Mouse (Mus musculus) adrenal gland, adult (tissue): ENCODE data around the gene Csrp1.

ENCODE experiments used
- DNase-seq, 2 experiments: peaks; one replicate each; pipeline ENCODE4 v3.0.0; 2022 to 2023; ENCODE audit warnings: low spot score in 1 of 2; ENCODE audit not compliant: inconsistent age in 2 of 2

Csrp1 gene

DNA sequence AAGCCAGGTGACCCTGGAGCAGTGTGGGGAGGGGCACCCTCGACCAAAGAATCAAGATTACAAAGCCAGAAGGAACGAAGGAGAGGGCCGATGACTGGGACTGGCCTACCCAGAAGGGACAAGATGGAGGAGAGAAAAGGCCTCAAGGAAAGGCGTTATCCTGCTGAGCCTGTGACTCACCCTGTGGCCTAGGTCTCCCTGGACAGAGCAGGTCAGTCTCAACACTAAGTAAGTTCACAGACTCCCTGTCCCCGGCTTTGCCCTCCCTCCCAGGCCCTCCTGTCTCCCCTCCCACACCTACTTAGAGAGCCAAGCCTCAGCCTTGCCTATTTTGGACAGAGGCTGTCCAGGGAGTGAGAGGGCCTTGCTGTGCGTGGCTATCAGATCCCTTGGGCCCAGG lies at the start of gene Csrp1:
Gene Csrp1 (plus strand): TSS at position 79 of the 400 bp plus-strand sequence.
- DNase-seq = no peak

- DNase-seq = peak; percentile 89 to 95
Observed at GRCm38 (mm10) chr1:135670397-135671130, 49.3 kb upstream of the Csrp1 start.

- peak in 1 of 2 experiments; percentile 27 for DNase-seq
Observed at GRCm38 (mm10) chr1:135671406-135671805, 48.5 kb upstream of the Csrp1 start.

DNA sequence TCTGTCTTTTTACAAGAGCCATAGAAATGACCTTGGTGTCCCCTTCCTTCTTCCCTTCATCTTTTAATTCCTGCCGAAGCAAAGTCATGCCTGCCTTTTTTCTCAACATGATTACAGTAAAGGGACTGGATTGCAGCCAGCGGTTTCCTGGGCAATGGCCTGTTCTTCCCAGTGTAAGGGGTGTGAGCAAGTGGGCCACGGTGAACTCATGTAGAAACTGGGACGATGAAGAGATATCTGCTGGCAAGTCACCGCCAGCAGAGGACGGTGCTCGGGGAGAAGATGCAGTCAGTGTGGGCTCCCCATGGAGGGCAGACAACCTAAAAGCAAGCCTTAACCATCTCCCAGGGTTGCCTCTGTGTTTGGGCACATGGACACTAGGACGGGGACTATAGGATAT lies 47.9 kb upstream of the Csrp1 start:
- peak in 1 of 2 experiments; percentile 58 for DNase-seq

DNA sequence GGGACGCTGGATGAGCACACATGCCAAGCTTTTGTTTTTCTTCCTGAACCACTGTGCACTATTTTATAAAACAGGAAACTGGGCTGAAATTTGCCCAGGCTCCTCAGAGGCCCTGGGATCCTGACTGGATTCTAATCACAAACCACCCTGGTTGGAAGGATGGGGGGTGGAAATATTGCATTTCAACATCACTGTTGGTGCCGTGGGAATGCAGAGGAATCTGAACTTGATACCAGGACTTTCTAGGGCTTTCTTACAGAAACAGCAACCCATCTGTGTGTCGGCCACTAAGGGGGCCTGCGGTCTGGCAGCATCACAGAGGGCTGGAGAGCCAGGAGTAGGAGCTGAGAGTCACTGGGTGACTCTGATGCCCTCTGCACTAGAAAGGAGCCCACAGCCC lies 47.5 kb upstream of the Csrp1 start:
- no peak for DNase-seq

GRCm38 (mm10) chr1:135673423-135673822 lies 46.4 kb upstream of the Csrp1 start:
- DNase-seq = no peak

- DNase-seq = no peak
Observed at GRCm38 (mm10) chr1:135675449-135676129, 44.3 kb upstream of the Csrp1 start.

DNA sequence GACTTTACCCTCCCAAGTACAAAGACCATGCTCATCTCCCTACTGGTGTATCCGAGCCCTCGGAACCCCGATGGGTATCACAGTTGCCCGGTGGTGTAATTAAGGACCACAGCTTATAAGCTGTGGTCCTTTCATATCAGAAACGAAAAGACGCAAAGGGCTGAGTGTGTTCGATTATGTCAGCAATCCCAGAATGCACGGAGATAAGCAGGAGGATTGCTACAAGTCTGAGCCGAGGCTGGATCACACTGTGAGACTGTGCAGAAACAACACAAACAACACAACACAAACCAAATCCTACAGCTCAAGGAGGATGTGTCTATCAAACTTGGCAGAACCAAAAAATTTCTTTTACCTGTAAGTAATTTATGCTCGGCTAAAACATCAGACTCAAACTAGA lies 43.6 kb upstream of the Csrp1 start:
- no peak for DNase-seq

DNA sequence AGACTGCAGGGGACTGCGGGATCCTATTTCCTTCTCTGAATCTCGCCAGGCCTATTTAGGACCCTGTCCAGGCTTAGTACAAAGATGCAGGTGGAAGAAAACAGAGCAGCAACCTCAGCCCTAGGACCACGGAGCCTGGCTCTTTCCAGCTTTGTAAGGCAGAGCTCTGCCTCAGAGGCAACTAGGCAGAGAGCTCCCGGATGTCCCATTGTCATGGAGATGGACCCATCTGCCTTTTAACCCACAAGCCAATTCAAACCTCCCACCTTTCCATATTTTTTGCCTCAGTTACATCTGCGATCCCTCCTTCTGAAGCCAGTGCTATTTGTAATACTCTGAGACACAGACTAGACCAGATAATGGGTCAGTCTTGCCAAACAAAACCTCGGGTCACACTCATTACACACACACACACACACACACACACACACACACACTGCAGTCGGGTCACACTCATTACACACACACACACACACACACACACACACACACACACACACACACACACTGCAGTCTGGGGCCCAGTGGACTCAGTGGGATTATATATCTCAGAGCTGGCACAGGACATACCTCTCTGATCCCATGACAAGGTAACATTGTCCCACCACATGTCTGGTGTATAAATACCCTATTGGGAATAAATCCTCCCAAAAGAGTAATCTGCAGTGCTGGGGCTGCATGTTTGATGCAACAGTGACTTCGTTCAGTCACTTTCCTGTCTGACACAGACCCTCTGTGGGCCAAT lies 42.8 kb upstream of the Csrp1 start:
- DNase-seq = no peak

DNA sequence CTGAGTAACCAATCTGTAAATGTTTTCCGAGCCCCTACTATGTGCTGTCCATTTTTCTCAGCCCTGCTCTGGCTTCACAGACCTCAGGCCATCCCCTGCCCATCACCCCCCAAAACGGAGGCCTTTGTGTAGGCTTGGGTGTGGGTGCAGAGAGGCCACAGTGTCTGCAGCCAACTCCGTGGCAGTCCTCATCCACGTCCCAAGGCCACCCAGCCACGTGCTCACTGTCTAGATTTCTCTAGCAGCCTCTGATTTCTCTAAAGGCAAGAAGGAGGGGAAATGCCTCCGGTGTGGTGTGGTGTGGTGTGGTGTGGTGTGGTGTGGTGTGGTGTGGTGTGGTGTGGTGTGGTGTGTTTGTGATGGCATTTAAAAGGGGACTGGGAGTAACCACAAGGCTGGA lies 41.7 kb upstream of the Csrp1 start:
- DNase-seq = peak in 1 of 2 experiments; percentile 60

DNA sequence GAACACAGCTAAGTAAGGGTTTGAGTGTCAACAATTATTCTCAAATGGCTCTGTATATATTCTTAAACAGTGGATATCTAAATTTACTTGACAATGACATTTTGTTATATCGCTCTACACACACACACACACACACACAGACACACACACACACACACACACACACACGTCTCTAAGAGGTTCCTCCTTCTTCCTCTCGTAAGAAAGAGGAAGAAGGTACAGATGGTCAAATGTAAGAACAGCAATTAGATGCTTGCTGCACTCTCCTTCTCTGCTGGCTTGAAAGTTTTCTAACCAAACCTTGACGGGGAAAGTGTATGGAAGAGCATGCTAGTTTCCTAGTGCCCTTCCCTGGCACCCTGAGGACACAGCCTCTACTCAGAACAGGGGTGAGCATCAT lies 39.1 kb upstream of the Csrp1 start:
- no peak for DNase-seq

GRCm38 (mm10) chr1:135681122-135681521 lies 38.7 kb upstream of the Csrp1 start:
- DNase-seq = no peak

GRCm38 (mm10) chr1:135684895-135685294 lies 35.0 kb upstream of the Csrp1 start:
- no peak for DNase-seq

- DNase-seq = no peak
Observed at GRCm38 (mm10) chr1:135685316-135685715, 34.5 kb upstream of the Csrp1 start.

DNA sequence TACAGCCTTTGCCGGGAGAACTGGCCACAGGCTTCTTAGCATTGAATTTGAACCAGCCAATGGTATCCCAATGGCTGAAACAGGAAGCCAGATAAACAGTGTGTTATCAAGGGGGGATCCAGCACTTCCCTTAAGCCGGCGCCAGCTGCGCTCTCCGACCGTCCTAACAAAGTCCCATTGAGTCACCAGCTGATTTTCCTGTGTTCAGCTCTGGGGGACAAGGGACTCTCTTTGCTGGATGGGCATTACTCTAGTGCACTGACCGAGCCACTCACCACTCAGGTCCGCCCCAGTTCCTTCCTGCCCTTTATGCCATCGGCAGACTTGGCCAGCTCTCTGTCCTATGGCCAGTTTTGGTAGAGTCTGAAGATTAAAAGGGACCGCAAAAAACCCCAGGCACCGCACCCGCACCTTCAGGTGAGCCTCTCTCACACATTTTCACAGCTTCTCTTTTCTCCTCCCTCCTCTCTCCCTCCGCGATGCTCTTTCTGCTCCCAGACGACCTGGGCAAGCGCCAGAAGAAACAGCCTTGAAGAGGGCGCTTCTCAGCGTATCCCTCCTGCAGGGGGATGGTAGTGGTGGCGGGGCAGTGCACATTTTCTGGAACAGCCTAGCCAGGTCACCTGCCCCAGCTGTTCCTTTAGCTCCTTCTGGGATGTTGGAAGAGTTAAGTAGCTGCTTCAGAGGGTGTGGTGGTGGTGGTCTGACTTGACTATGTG lies 32.9 kb upstream of the Csrp1 start:
- peak; percentile 59 to 81 for DNase-seq

DNA sequence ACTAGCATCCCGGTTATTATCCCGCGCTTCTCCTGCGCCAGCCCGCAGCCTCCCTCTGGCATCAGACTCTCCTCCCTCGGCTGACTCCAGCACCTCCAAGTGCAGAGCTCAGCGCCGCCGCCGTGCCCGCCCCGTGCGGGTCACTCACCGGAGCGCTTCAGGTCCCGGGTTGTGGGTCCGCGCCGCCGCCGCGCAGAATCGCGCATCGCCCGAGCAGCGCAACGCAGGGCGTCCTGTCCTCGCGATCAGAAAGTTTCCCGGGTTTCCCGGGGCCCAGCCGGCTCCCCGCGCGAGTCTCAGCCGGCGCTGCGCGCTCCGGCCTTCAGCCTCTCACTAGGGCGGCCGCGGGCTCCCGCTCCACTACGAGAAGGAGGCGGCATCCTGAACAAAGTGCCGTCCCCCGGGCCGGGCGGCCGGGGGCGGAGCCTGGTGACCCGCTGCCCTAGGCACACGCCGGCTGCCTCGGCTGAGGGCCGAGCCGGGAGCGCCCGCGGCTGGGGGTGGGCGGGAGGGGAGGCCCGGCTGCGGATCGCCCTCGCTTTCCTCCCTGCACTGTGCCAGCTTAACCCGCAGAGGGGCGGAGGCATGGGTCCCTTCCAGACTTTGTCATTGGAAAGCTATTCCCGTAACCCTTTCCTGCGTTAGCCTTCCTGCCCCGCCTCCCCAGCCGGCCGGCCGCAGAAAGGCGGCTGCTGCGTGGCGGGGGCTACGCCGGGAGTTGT lies 31.9 kb upstream of the Csrp1 start:
- DNase-seq = peak; percentile 91 to 96

DNA sequence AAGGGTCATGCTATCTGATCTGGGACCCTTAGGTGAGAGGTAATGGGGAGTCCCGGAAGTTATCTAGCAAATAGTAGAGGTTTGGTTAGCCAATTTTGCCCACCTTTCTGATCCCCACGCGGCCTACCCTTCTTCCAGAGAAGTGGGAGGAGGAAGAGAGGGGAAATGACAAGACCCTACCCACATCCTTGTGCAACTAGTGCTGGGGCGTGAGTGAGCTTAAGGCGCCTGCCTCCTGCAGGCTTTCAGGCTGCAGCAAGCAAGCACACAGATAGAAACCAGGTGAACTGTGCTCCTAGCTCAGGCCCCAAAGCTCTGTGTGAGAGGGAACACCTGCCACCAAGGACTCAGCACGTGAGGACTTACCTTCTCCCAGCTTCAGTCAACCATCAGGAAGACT lies 31.2 kb upstream of the Csrp1 start:
- DNase-seq = no peak

GRCm38 (mm10) chr1:135690784-135691416 lies 29.0 kb upstream of the Csrp1 start:
- DNase-seq = peak in 1 of 2 experiments; percentile 69

DNA sequence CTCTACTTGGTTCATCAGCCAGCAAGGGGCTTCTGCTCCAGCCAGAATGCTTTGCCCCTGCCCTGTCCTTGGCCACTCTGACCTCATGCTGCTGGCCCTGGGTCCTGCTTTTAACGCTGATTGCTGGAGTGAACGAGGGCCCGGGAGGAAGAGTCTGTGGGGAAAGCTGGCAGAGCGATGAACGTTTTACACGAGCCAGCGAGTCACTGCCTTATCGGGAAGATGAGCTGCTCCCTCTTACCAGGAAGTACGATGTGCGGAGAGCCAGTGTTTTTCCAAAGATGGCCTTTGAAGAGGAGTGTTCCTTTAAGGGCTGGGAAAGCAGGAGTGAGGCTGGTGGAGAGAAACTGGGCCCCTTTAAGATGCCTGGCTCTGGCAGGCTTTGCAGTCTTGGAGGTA lies 28.4 kb upstream of the Csrp1 start:
- peak; percentile 52 to 79 for DNase-seq

DNA sequence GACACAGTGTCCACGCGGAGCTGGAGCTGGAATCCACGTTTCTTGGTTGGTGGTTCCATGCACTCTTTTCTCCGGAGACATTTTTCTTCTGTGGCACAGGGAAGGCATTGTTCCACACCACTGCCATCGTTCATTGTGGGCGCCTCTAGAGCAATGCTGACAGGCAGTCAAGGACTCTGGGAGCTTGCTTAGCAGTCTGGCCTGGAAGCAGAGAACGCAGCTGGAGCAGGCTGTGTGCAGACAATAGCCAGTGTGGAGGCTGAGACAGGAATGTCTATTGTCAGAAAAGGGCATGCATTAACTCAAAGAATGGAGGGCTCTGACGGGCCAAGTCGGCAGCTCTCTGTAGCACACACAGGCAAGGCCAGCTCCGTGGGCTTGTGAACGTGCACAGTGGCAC lies 25.7 kb upstream of the Csrp1 start:
- DNase-seq = peak; percentile 55 to 74
